Mouse (Mus musculus): ENCODE measurements at regions not wholly inside any gene's neighbourhood (a gene's known extent, or its start where the extent isn't known, plus 50 kb on each side); places are given as distances from the start of the nearest gene placed in this dataset.

GRCm38 (mm10) chr3:45319257-45319656 lies 58.9 kb upstream of the Pcdh10 start:
- Histone ChIP-seq H3K4me2 (ENCODE audit: low read length) (no peak overlapping the region), H3K4me3 (ENCODE audit: low read depth, low read length) (no peak overlapping the region), H3K27me3 (replicated peaks; ENCODE audit: control insufficient read depth, insufficient read depth, low read length) (no peaks in the 10 kb centered on the region), H3K27ac (ENCODE audit: low read depth) (no peak overlapping the region), H3K9me3 (ENCODE audit: control insufficient read depth, low read length) (no peaks in the 10 kb centered on the region), H3K36me3 (ENCODE audit: control insufficient read depth, insufficient read depth, low read length) (no peaks in the 10 kb centered on the region), H3K4me1 (replicated peaks; ENCODE audit: control insufficient read depth, insufficient read depth, low read length) (no peaks in the 10 kb centered on the region), H3K9ac (ENCODE audit: low read length) (no peak overlapping the region)
- WGBS: 54% methylated on average over 2 of the region's 2 CpGs
- no peak for ATAC-seq (replicated peaks; ENCODE audit: low FRiP score, low TSS enrichment, low read depth)
- DNase-seq (ENCODE audit: low spot score): no peak
